Mouse (Mus musculus) heart, embryonic 13.5 days (tissue): ENCODE results near the gene Ikzf4. TPM values are rescaled to one million over a fixed set of nuclear protein-coding genes. Genes with fewer than 3 reads are reported as not detected.
"Not testable (repeated sequence)": the region's sequence is repeated elsewhere in the genome, so short reads cannot be mapped to it uniquely, and the experiment has no call there.

Source experiments
- ATAC-seq: fragments of 200-750 bp; cut with Nextera tagmentation; 2 replicates; pipeline ENCODE4 v1.8.0; 2017; ENCODE audit warnings: moderate TSS enrichment; ENCODE audit not compliant: insufficient number of reproducible peaks, low FRiP score, low TSS enrichment; ENCODE audit errors: extremely low read depth
- H3K27ac ChIP-seq: fragments of 300-500 bp; sonication (generic); replicated peaks from 2 replicates; pipeline ENCODE4 v1.5.1; 2015; ENCODE audit warnings: moderate library complexity, mild to moderate bottlenecking, inconsistent platforms
- H3K27me3 ChIP-seq: fragments of 300-500 bp; sonication (generic); replicated peaks from 2 replicates; pipeline ENCODE4 v1.6.1; 2015; ENCODE audit warnings: mild to moderate bottlenecking, inconsistent platforms
- H3K36me3 ChIP-seq: fragments of 300-500 bp; sonication (generic); 2 replicates; pipeline ENCODE4 v1.6.1; 2015; ENCODE audit warnings: mild to moderate bottlenecking, inconsistent platforms
- H3K4me1 ChIP-seq: fragments of 300-500 bp; sonication (generic); 2 replicates; pipeline ENCODE4 v1.6.1; 2015; ENCODE audit warnings: inconsistent platforms
- H3K4me2 ChIP-seq: fragments of 300-500 bp; sonication (generic); 2 replicates; pipeline ENCODE4 v1.6.1; 2015; ENCODE audit warnings: inconsistent platforms, mild to moderate bottlenecking, moderate library complexity
- H3K4me3 ChIP-seq: fragments of 300-500 bp; sonication (generic); 2 replicates; pipeline ENCODE4 v1.5.1; 2015; ENCODE audit warnings: moderate library complexity, mild to moderate bottlenecking, inconsistent platforms
- H3K9ac ChIP-seq: fragments of 300-500 bp; sonication (generic); 2 replicates; pipeline ENCODE4 v1.6.1; 2015; ENCODE audit warnings: inconsistent platforms, mild to moderate bottlenecking, moderate library complexity
- H3K9me3 ChIP-seq: fragments of 300-500 bp; sonication (generic); 2 replicates; pipeline ENCODE4 v1.6.1; 2016; ENCODE audit warnings: inconsistent platforms
- WGBS: fragments of 180-500 bp; shearing (Covaris S2); methylation state at CpG from one replicate; pipeline ENCODE4 v1.1.7; 2015; ENCODE audit warnings: mixed read lengths; 5-methylcytosine and 5-hydroxymethylcytosine counted together
- polyA plus RNA-seq: library from polyadenylated mRNA; unstranded; fragments of >200 nt; fragmentation: Nextera tagmentation; extraction: Ambion mirVana; gene quantifications from 2 replicates; pipeline ENCODE4 v1.2.1, GENCODE M21; 2015

Ikzf4 gene
- polyA plus RNA-seq, 1 experiment from 2014 or later: 1.3 TPM

GRCm38 (mm10) chr10:128639999-128640398 lies 5.8 kb downstream of the Ikzf4 start:
- ATAC-seq: no peak
- no peak overlapping the region for H3K27ac ChIP-seq
- WGBS: 66% methylated on average over 14 of the region's 14 CpGs

GRCm38 (mm10) chr10:128637011-128637410 lies 8.8 kb downstream of the Ikzf4 start:
- H3K36me3 ChIP-seq: peaks cover 17% of the 10 kb centered on the region; the same call in 1 of the 2 replicates
- 18% methylated on average over 11 of the region's 11 CpGs for WGBS
- peaks cover 18% of the 10 kb centered on the region for H3K4me1 ChIP-seq
- no peak for ATAC-seq
- H3K27me3 ChIP-seq: no peaks in the 10 kb centered on the region
- no peak overlapping the region for H3K27ac ChIP-seq
- peak overlapping the region; percentile 53 for H3K4me2 ChIP-seq
- peak overlapping the region; percentile 37 for H3K9ac ChIP-seq
- H3K9me3 ChIP-seq: no peaks in the 10 kb centered on the region
- H3K4me3 ChIP-seq: 0 out of 2 replicates have a peak overlapping the region, but pooled peaks have one; percentile 11

More at GRCm38 (mm10) chr10:128639999-128640398, 5.8 kb downstream of the Ikzf4 start:
- Histone ChIP-seq H3K9me3 (no peaks in the 10 kb centered on the region), H3K36me3 (0 out of 2 replicates have a peak, but pooled peaks cover 3% of the 10 kb centered on the region), H3K4me3 (no peak overlapping the region), H3K27me3 (peaks cover 15% of the 10 kb centered on the region), H3K9ac (no peak overlapping the region), H3K4me2 (no peak overlapping the region), H3K4me1 (peaks cover 27% of the 10 kb centered on the region)

GRCm38 (mm10) chr10:128636561-128636960 lies 9.2 kb downstream of the Ikzf4 start:
- no peak for ATAC-seq
- Histone ChIP-seq H3K9ac (peak overlapping the region; percentile 37; the same call in 1 of the 2 replicates), H3K27me3 (no peaks in the 10 kb centered on the region), H3K4me3 (no peak overlapping the region), H3K27ac (no peak overlapping the region), H3K9me3 (no peaks in the 10 kb centered on the region), H3K4me1 (peaks cover 13% of the 10 kb centered on the region), H3K36me3 (peaks cover 17% of the 10 kb centered on the region; the same call in 1 of the 2 replicates), H3K4me2 (peak overlapping the region; percentile 53)
- WGBS: 43% methylated on average over 6 of the region's 6 CpGs

- no peak overlapping the region for H3K4me3 ChIP-seq
- H3K9me3 ChIP-seq: no peaks in the 10 kb centered on the region
- peaks cover 17% of the 10 kb centered on the region; the same call in 1 of the 2 replicates for H3K36me3 ChIP-seq
- 89% methylated on average over 13 of the region's 13 CpGs for WGBS
- no peak overlapping the region for H3K4me2 ChIP-seq
- H3K9ac ChIP-seq: no peak overlapping the region
- H3K4me1 ChIP-seq: peaks cover 13% of the 10 kb centered on the region
- no peak for ATAC-seq
- H3K27me3 ChIP-seq: no peaks in the 10 kb centered on the region
- no peak overlapping the region for H3K27ac ChIP-seq
Observed at GRCm38 (mm10) chr10:128635697-128636096, 10.1 kb downstream of the Ikzf4 start.

- H3K9ac ChIP-seq: no peak overlapping the region
- H3K27ac ChIP-seq: no peak overlapping the region
- peaks cover 14% of the 10 kb centered on the region; the same call in 1 of the 2 replicates for H3K36me3 ChIP-seq
- ATAC-seq: no peak
- peaks cover under 1% of the 10 kb centered on the region; the same call in 1 of the 2 replicates for H3K4me1 ChIP-seq
- no peaks in the 10 kb centered on the region for H3K27me3 ChIP-seq
- no peaks in the 10 kb centered on the region for H3K9me3 ChIP-seq
- H3K4me3 ChIP-seq: no peak overlapping the region
- 17% methylated on average over 6 of the region's 6 CpGs for WGBS
- H3K4me2 ChIP-seq: no peak overlapping the region
Observed at GRCm38 (mm10) chr10:128631571-128631970, 14.2 kb downstream of the Ikzf4 start.

GRCm38 (mm10) chr10:128630306-128630705 lies 15.5 kb downstream of the Ikzf4 start:
- WGBS: 66% methylated on average over 5 of the region's 5 CpGs
- not testable (repeated sequence) for H3K27me3 ChIP-seq

GRCm38 (mm10) chr10:128629746-128630145 lies 16.0 kb downstream of the Ikzf4 start:
- H3K4me3 ChIP-seq: no peak overlapping the region
- 77% methylated on average over 2 of the region's 2 CpGs for WGBS
- H3K27ac ChIP-seq: no peak overlapping the region
- H3K4me1 ChIP-seq: peaks cover 9% of the 10 kb centered on the region
- no peak for ATAC-seq
- H3K36me3 ChIP-seq: peaks cover 22% of the 10 kb centered on the region
- H3K27me3 ChIP-seq: no peaks in the 10 kb centered on the region
- H3K4me2 ChIP-seq: no peak overlapping the region
- H3K9me3 ChIP-seq: no peaks in the 10 kb centered on the region
- H3K9ac ChIP-seq: no peak overlapping the region

More at GRCm38 (mm10) chr10:128630306-128630705, 15.5 kb downstream of the Ikzf4 start:
- H3K9ac ChIP-seq, ATAC-seq, H3K9me3 ChIP-seq, H3K4me3 ChIP-seq, H3K4me1 ChIP-seq, H3K4me2 ChIP-seq, H3K27ac ChIP-seq: not testable (repeated sequence)
- peaks cover 16% of the 10 kb centered on the region for H3K36me3 ChIP-seq

- H3K9me3 ChIP-seq: no peaks in the 10 kb centered on the region
- 72% methylated on average over 10 of the region's 10 CpGs for WGBS
- no peak overlapping the region for H3K9ac ChIP-seq
- no peak overlapping the region for H3K27ac ChIP-seq
- no peak overlapping the region for H3K4me2 ChIP-seq
- H3K4me3 ChIP-seq: no peak overlapping the region
- peaks cover 10% of the 10 kb centered on the region for H3K4me1 ChIP-seq
- no peak for ATAC-seq
- H3K36me3 ChIP-seq: peaks cover 28% of the 10 kb centered on the region
- H3K27me3 ChIP-seq: no peaks in the 10 kb centered on the region
Observed at GRCm38 (mm10) chr10:128627398-128628317, 18.1 kb downstream of the Ikzf4 start.

GRCm38 (mm10) chr10:128626311-128627310 lies 19.2 kb downstream of the Ikzf4 start, which contains the start of gene Rps26:
TSS of gene Rps26 (minus strand) at chr10:128626747.
- Histone ChIP-seq H3K9me3 (no peaks in the 10 kb centered on the region), H3K27me3 (no peaks in the 10 kb centered on the region), H3K27ac (peak within 1 kb of the TSS; percentile 73), H3K4me1 (peaks cover 10% of the 10 kb centered on the region), H3K9ac (peak within 1 kb of the TSS; percentile 98), H3K4me2 (peak within 1 kb of the TSS; percentile 85), H3K4me3 (peak within 1 kb of the TSS; percentile 91), H3K36me3 (peaks cover 34% of the 10 kb centered on the region)
- 1% methylated on average over 40 of the region's 40 CpGs for WGBS
- peak; percentile 97 for ATAC-seq

GRCm38 (mm10) chr10:128625287-128625894 lies 20.4 kb downstream of the Ikzf4 start:
- Histone ChIP-seq H3K36me3 (peaks cover 34% of the 10 kb centered on the region), H3K4me2 (peak overlapping the region; percentile 85), H3K4me1 (peaks cover 10% of the 10 kb centered on the region), H3K9me3 (no peaks in the 10 kb centered on the region), H3K9ac (peak overlapping the region; percentile 98), H3K4me3 (peak overlapping the region; percentile 91), H3K27me3 (no peaks in the 10 kb centered on the region), H3K27ac (peak overlapping the region; percentile 73)
- no peak for ATAC-seq
- WGBS: 32% methylated on average over 7 of the region's 7 CpGs
